Mouse (Mus musculus): ENCODE results near the gene Erlec1. TPM values are rescaled to one million over a fixed set of nuclear protein-coding genes. Genes with fewer than 3 reads are reported as not detected.

Gene Erlec1
- polyA plus RNA-seq (2017; shearing (Covaris generic)): 7.7 TPM

DNA sequence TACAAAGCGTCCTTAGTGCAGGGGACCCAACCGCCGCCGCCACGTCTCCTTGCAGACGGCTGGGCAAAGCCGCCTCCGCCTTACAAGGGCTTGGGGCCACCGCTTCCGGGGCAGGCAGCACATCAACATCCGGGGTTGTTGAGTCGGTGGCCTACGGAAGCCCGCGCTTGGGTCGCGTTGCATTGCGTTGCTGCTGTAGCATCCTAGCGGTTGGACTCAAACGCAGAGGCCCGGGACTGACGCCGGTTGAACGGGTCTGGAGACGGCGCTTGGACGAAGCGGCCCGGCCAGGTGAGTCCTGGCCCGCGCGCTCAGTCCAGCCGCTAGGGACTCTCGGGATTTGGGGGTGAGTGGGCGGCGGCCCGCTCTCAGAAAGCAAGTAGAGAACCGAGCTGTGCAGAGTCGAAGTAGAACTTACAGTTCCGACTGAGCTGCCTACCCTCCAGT lies at the start of gene Erlec1:
TSS of gene Erlec1 (minus strand) at position 57 of the 447 bp plus-strand sequence.

DNA sequence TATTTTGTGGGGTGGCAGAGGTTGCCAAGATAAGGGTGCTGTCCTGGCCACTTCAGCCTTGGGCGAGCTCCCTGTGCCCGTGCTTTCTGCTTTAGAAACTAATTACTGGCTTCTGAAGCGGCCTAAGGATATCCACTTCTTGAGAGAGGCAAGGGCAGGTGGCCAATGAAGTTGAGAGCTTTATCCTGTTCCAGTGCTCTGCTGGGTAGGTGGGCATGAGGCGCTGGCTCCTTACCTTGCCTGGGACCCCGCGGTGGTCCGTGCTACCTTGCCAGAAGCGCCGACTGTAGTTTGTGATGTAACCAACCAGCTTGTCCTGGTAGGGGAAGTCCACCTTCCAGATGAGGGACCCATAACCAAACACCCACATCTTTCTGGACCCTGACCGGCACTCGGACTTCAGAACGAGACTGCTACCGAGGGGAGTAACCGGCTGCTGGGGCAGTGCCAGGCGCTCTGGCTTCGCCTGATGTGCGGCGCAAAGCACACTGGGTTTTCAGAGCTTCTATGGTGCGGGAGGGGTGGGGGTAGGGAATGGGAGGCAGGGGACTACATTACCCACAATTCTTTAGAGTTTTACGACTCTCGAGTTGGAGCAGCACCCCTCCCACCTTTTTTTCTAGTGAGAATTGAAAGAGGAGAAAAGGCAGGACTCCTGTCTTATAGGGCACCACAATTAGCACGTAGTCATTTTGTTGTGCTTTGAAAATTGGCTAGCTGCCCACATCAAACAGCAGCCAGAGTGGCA lies 31.9 kb upstream of the Erlec1 start, which contains the start of gene Chac2:
TSS of gene Chac2 (minus strand) at position 474 of the 748 bp plus-strand sequence.

DNA sequence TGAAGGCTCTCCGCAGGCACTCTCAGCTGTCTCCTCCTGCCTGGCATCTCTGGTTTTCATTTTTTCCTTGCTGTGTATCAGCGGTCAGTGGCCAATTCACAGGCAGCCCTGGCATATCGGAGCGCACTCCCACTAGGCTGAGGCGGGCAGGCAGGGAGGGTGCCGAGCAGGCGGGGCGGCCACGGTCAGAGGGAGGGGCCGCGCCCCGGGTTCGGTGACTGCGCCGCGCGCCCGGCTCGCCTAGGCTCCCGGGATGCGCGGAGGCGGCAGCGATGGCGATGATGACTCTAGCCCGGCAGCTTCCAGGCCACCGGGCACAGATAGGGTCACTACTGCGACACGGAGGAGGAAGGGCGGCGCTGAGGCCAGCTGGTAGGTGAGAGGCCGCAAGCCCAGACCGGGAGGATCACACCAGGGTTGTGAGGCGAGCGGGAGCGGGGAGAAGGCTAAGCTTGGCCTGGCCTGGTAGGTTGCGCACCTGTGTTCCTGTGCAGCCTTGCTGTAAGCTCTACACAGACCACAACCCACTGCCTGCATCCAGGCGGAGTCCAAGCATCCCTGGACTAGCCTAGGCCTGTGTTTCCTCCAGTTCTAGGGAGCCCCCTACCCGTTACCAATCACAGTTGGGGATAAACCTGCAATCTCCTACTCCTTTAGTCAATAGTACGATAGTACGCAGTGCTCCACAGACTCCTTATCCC lies 68.8 kb downstream of the Erlec1 start, which contains the start of the genes Gpr75 and Asb3:
TSS of gene Gpr75 (plus strand) at position 188 of the 701 bp plus-strand sequence.
TSS of gene Asb3 (plus strand) at position 246 of the 701 bp plus-strand sequence.

Other genes with a start within 250 kb of the Erlec1 start
- 21.5 TPM for gene Psme4, start 182.6 kb downstream of the Erlec1 start, polyA plus RNA-seq (2017; shearing (Covaris generic))
- gene Gpr75, start 69.0 kb downstream of the Erlec1 start, polyA plus RNA-seq (2017; shearing (Covaris generic)): not detected
- 37.4 TPM for gene Asb3, start 68.9 kb downstream of the Erlec1 start, polyA plus RNA-seq (2017; shearing (Covaris generic))
- 7.2 TPM for gene Chac2, start 32.0 kb upstream of the Erlec1 start, polyA plus RNA-seq (2017; shearing (Covaris generic))
- gene Gm17332, start 228.1 kb upstream of the Erlec1 start, polyA plus RNA-seq (2017; shearing (Covaris generic)): not detected